Mouse (Mus musculus): ENCODE measurements around the gene Smim5.

GRCm38 (mm10) chr11:115918637-115919036 is 18.9 kb downstream of the Smim5 start:
- no peak for TF ChIP-seq CTCF (IDR thresholded peaks at IDR 0.05; ENCODE audit: borderline replicate concordance, insufficient read depth, low read length)
- no peak for TF ChIP-seq POLR2A (IDR thresholded peaks at IDR 0.05; ENCODE audit: low read depth, low read length)

Measured in embryonic fibroblast, embryonic 13.5 days (primary cell).